Mouse (Mus musculus) hindbrain, embryonic 12.5 days (tissue): ENCODE measurements around the gene Atf5. TPM values are rescaled to one million over a fixed set of nuclear protein-coding genes. Genes with fewer than 3 reads are reported as not detected.

Source experiments
- ATAC-seq: fragments of 200-750 bp; cut with Nextera tagmentation; 2 replicates; pipeline ENCODE4 v1.8.0; 2017; ENCODE audit warnings: moderate TSS enrichment; ENCODE audit not compliant: low FRiP score
- H3K27ac ChIP-seq: fragments of 300-500 bp; sonication (generic); 2 replicates; pipeline ENCODE4 v1.5.1; 2016; ENCODE audit warnings: mild to moderate bottlenecking
- H3K27me3 ChIP-seq: fragments of 300-500 bp; sonication (generic); 2 replicates; pipeline ENCODE4 v1.6.1; 2016; ENCODE audit warnings: mild to moderate bottlenecking
- H3K36me3 ChIP-seq: fragments of 300-500 bp; sonication (generic); 2 replicates; pipeline ENCODE4 v1.6.1; 2016; ENCODE audit warnings: mild to moderate bottlenecking
- H3K4me1 ChIP-seq: fragments of 300-500 bp; sonication (generic); 2 replicates; pipeline ENCODE4 v1.6.1; 2016
- H3K4me2 ChIP-seq: fragments of 300-500 bp; sonication (generic); replicated peaks from 2 replicates; pipeline ENCODE4 v1.6.1; 2016; ENCODE audit warnings: mild to moderate bottlenecking
- H3K4me3 ChIP-seq: fragments of 300-500 bp; sonication (generic); 2 replicates; pipeline ENCODE4 v1.5.1; 2016; ENCODE audit warnings: mild to moderate bottlenecking
- H3K9ac ChIP-seq: fragments of 300-500 bp; sonication (generic); 2 replicates; pipeline ENCODE4 v1.6.1; 2016; ENCODE audit warnings: mild to moderate bottlenecking, moderate library complexity
- H3K9me3 ChIP-seq: fragments of 300-500 bp; sonication (generic); replicated peaks from 2 replicates; pipeline ENCODE4 v1.6.1; 2016; ENCODE audit warnings: mild to moderate bottlenecking
- WGBS: fragments of 180-500 bp; shearing (Covaris S2); methylation state at CpG from one replicate; pipeline ENCODE4 v1.1.7; 2016; 5-methylcytosine and 5-hydroxymethylcytosine counted together
- polyA plus RNA-seq: library from polyadenylated mRNA; unstranded; fragments of >200 nt; fragmentation: Nextera tagmentation; extraction: Ambion mirVana; gene quantifications from 2 replicates; pipeline ENCODE4 v1.2.1, GENCODE M21; 2016

Gene Atf5
- polyA plus RNA-seq, 1 experiment from 2014 or later, result 3.9 TPM

- Histone ChIP-seq H3K9ac (peak overlapping the region; percentile 42; the same call in 1 of the 2 replicates), H3K9me3 (no peaks in the 10 kb centered on the region)
- ATAC-seq, result peak; percentile 1; the same call in 1 of the 2 replicates
These were observed 1.4 kb downstream of the Atf5 start for GRCm38 (mm10) chr7:44814952-44815553.

GRCm38 (mm10) chr7:44814423-44814822 lies 2.0 kb downstream of the Atf5 start:
- H3K4me3 ChIP-seq, result no peak overlapping the region
- WGBS, result 99% methylated on average over 4 of the region's 4 CpGs
- H3K4me2 ChIP-seq, result no peak overlapping the region
- no peaks in the 10 kb centered on the region for H3K9me3 ChIP-seq
- H3K4me1 ChIP-seq, result peaks cover 35% of the 10 kb centered on the region
- no peak overlapping the region for H3K27ac ChIP-seq
- no peaks in the 10 kb centered on the region for H3K27me3 ChIP-seq
- no peak overlapping the region for H3K9ac ChIP-seq
- ATAC-seq, result no peak
- H3K36me3 ChIP-seq, result peaks cover 5% of the 10 kb centered on the region

More at GRCm38 (mm10) chr7:44814952-44815553, 1.4 kb downstream of the Atf5 start:
- Histone ChIP-seq H3K4me3 (peak overlapping the region; percentile 83), H3K36me3 (peaks cover 5% of the 10 kb centered on the region), H3K4me2 (peak overlapping the region; percentile 80), H3K27me3 (no peaks in the 10 kb centered on the region), H3K4me1 (peaks cover 41% of the 10 kb centered on the region), H3K27ac (peak overlapping the region; percentile 96)
- WGBS, result 25% methylated on average over 14 of the region's 14 CpGs

- no peaks in the 10 kb centered on the region for H3K27me3 ChIP-seq
- 93% methylated on average over 3 of the region's 3 CpGs for WGBS
- H3K4me1 ChIP-seq, result peaks cover 30% of the 10 kb centered on the region
- no peak overlapping the region for H3K4me2 ChIP-seq
- no peak for ATAC-seq
- H3K27ac ChIP-seq, result no peak overlapping the region
- H3K36me3 ChIP-seq, result peaks cover 5% of the 10 kb centered on the region
- H3K4me3 ChIP-seq, result no peak overlapping the region
- no peak overlapping the region for H3K9ac ChIP-seq
- no peaks in the 10 kb centered on the region for H3K9me3 ChIP-seq
These were observed 2.5 kb downstream of the Atf5 start for GRCm38 (mm10) chr7:44813985-44814384.

- Histone ChIP-seq H3K36me3 (peaks cover 5% of the 10 kb centered on the region), H3K9ac (no peak overlapping the region), H3K9me3 (no peaks in the 10 kb centered on the region), H3K4me1 (peaks cover 18% of the 10 kb centered on the region), H3K4me3 (no peak overlapping the region), H3K27me3 (no peaks in the 10 kb centered on the region), H3K4me2 (no peak overlapping the region), H3K27ac (no peak overlapping the region)
- WGBS, result 92% methylated on average over 20 of the region's 20 CpGs
- no peak for ATAC-seq
These were observed 3.7 kb downstream of the Atf5 start for GRCm38 (mm10) chr7:44812651-44813325.

- H3K4me2 ChIP-seq, result no peak overlapping the region
- H3K27me3 ChIP-seq, result no peaks in the 10 kb centered on the region
- H3K27ac ChIP-seq, result no peak overlapping the region
- peaks cover 9% of the 10 kb centered on the region for H3K4me1 ChIP-seq
- WGBS, result 89% methylated on average over 7 of the region's 7 CpGs
- H3K4me3 ChIP-seq, result no peak overlapping the region
- H3K9ac ChIP-seq, result no peak overlapping the region
- no peak for ATAC-seq
- no peaks in the 10 kb centered on the region for H3K9me3 ChIP-seq
- peaks cover 5% of the 10 kb centered on the region for H3K36me3 ChIP-seq
These were observed 5.5 kb downstream of the Atf5 start for GRCm38 (mm10) chr7:44810819-44811557.

- Histone ChIP-seq H3K27me3 (no peaks in the 10 kb centered on the region), H3K4me1 (peaks cover 7% of the 10 kb centered on the region), H3K9ac (no peak overlapping the region), H3K36me3 (peaks cover 5% of the 10 kb centered on the region), H3K27ac (no peak overlapping the region), H3K9me3 (no peaks in the 10 kb centered on the region), H3K4me2 (no peak overlapping the region), H3K4me3 (no peak overlapping the region)
- WGBS, result 85% methylated on average over 4 of the region's 4 CpGs
- no peak for ATAC-seq
These were observed 6.1 kb downstream of the Atf5 start for GRCm38 (mm10) chr7:44810365-44810764.

GRCm38 (mm10) chr7:44809466-44809865 lies 7.0 kb downstream of the Atf5 start:
- Histone ChIP-seq H3K9ac (no peak overlapping the region), H3K4me2 (no peak overlapping the region), H3K4me1 (no peaks in the 10 kb centered on the region), H3K9me3 (no peaks in the 10 kb centered on the region), H3K27ac (no peak overlapping the region), H3K4me3 (no peak overlapping the region), H3K27me3 (no peaks in the 10 kb centered on the region), H3K36me3 (peaks cover 5% of the 10 kb centered on the region)
- ATAC-seq, result no peak
- 87% methylated on average over 3 of the region's 3 CpGs for WGBS

- no peak overlapping the region for H3K4me2 ChIP-seq
- WGBS, result 84% methylated on average over 2 of the region's 2 CpGs
These were observed 7.5 kb downstream of the Atf5 start for GRCm38 (mm10) chr7:44808927-44809326.

GRCm38 (mm10) chr7:44792781-44793180 lies 23.7 kb downstream of the Atf5 start:
- Histone ChIP-seq H3K9me3 (no peaks in the 10 kb centered on the region), H3K4me2 (no peak overlapping the region), H3K4me1 (no peaks in the 10 kb centered on the region), H3K36me3 (no peaks in the 10 kb centered on the region), H3K9ac (no peak overlapping the region), H3K4me3 (no peak overlapping the region), H3K27me3 (no peaks in the 10 kb centered on the region), H3K27ac (no peak overlapping the region)
- no peak for ATAC-seq
- WGBS, result 89% methylated on average over 6 of the region's 6 CpGs

More at GRCm38 (mm10) chr7:44808927-44809326, 7.5 kb downstream of the Atf5 start:
- Histone ChIP-seq H3K4me1 (no peaks in the 10 kb centered on the region), H3K27me3 (no peaks in the 10 kb centered on the region), H3K9ac (no peak overlapping the region), H3K9me3 (no peaks in the 10 kb centered on the region), H3K4me3 (no peak overlapping the region), H3K36me3 (peaks cover 1% of the 10 kb centered on the region), H3K27ac (no peak overlapping the region)
- no peak for ATAC-seq

GRCm38 (mm10) chr7:44790066-44790465 lies 26.4 kb downstream of the Atf5 start:
- 63% methylated on average over 4 of the region's 4 CpGs for WGBS
- peak; percentile 38; the same call in 1 of the 2 replicates for ATAC-seq
- no peaks in the 10 kb centered on the region for H3K36me3 ChIP-seq

GRCm38 (mm10) chr7:44789531-44789930 lies 26.9 kb downstream of the Atf5 start:
- ATAC-seq, result no peak
- Histone ChIP-seq H3K4me2 (no peak overlapping the region), H3K27ac (no peak overlapping the region), H3K4me1 (no peaks in the 10 kb centered on the region), H3K4me3 (no peak overlapping the region), H3K9ac (no peak overlapping the region), H3K9me3 (no peaks in the 10 kb centered on the region), H3K27me3 (no peaks in the 10 kb centered on the region), H3K36me3 (no peaks in the 10 kb centered on the region)
- 64% methylated on average over 3 of the region's 3 CpGs for WGBS

More at GRCm38 (mm10) chr7:44790066-44790465, 26.4 kb downstream of the Atf5 start:
- Histone ChIP-seq H3K4me2 (no peak overlapping the region), H3K27ac (no peak overlapping the region), H3K4me1 (no peaks in the 10 kb centered on the region), H3K4me3 (no peak overlapping the region), H3K9ac (no peak overlapping the region), H3K27me3 (no peaks in the 10 kb centered on the region), H3K9me3 (no peaks in the 10 kb centered on the region)

GRCm38 (mm10) chr7:44780101-44780500 lies 36.4 kb downstream of the Atf5 start:
- Histone ChIP-seq H3K9me3 (no peaks in the 10 kb centered on the region), H3K4me3 (no peak overlapping the region), H3K4me2 (no peak overlapping the region), H3K4me1 (no peaks in the 10 kb centered on the region), H3K27ac (no peak overlapping the region), H3K27me3 (no peaks in the 10 kb centered on the region), H3K36me3 (peaks cover 32% of the 10 kb centered on the region), H3K9ac (no peak overlapping the region)
- ATAC-seq, result no peak
- WGBS, result 90% methylated on average over 8 of the region's 8 CpGs
